Mouse (Mus musculus) lung, adult 2 months (tissue): ENCODE data around the gene Nr1d2.

Experiments used
- CTCF ChIP-seq: fragments of 200-500 bp; IDR thresholded peaks from 2 replicates; pipeline ENCODE4 v1.5.1; 2011; ENCODE audit warnings: mild to moderate bottlenecking, low read length, control low read depth; ENCODE audit not compliant: insufficient read depth
- POLR2A ChIP-seq: fragments of 200-500 bp; IDR thresholded peaks from 2 replicates; pipeline ENCODE4 v1.6.1; 2011; ENCODE audit warnings: low read depth, mild to moderate bottlenecking, control low read depth, low read length, borderline replicate concordance; ENCODE audit errors: extremely low read depth

DNA sequence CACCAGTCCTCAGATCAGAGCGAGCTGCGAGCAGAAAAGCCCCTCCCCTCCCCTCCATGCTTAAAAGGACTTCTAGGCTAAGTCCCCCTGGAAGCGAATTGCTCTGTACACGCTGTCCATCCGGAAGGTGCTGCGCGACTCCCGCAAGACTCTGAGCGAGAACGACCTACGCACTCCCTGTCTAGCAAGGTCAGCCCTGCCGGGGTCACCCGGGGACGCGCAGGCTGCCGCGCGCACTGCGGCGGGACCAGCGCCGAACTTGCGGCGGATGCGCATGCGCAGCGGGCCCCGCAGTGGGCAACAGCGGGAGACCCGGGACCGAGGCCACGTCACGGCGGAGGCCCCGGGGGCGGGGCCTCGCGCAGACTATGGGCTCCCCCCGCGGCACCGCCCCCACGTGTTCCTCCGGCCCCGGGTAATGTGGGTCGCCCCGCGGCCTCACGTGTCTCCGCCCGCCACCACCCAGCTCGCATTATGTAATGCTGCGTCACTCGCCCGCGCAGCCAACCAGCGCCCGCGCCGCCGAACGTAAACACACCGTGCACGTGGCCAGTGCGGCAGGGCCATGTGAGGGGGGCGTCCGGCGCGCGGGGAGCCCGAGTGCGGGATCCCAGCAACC, 687 bp downstream of the Nr1d2 start:
- peak; percentile 46; the same call in 1 of the 2 replicates for TF ChIP-seq POLR2A
- TF ChIP-seq CTCF, result no peak
